Mouse (Mus musculus) liver, embryonic 13.5 days (tissue): ENCODE measurements around the gene Lsm3. TPM values are rescaled to one million over a fixed set of nuclear protein-coding genes. Genes with fewer than 3 reads are reported as not detected.
A peak's percentile ranks its signal among the peaks of the same experiment; 100 is the strongest.
"Not testable (repeated sequence)": the region's sequence is repeated elsewhere in the genome, so short reads cannot be mapped to it uniquely, and the experiment has no call there.

Experiments used
- ATAC-seq: fragments of 200-750 bp; cut with Nextera tagmentation; 2 replicates; pipeline ENCODE4 v1.8.0; 2017; ENCODE audit warnings: low read depth, mild to moderate bottlenecking, moderate number of reproducible peaks, moderate library complexity
- DNase-seq: peaks from one replicate; pipeline ENCODE4 v3.0.0; 2022
- H3K27ac ChIP-seq: fragments of 300-500 bp; sonication (generic); 2 replicates; pipeline ENCODE4 v1.5.1; 2015; ENCODE audit warnings: moderate library complexity, mild to moderate bottlenecking, inconsistent platforms
- H3K27me3 ChIP-seq: fragments of 300-500 bp; sonication (generic); 2 replicates; pipeline ENCODE4 v1.6.1; 2015; ENCODE audit warnings: mild to moderate bottlenecking, inconsistent platforms
- H3K36me3 ChIP-seq: fragments of 300-500 bp; sonication (generic); 2 replicates; pipeline ENCODE4 v1.6.1; 2015; ENCODE audit warnings: mild to moderate bottlenecking, inconsistent platforms
- H3K4me1 ChIP-seq: fragments of 300-500 bp; sonication (generic); replicated peaks from 2 replicates; pipeline ENCODE4 v1.6.1; 2015; ENCODE audit warnings: inconsistent platforms
- H3K4me2 ChIP-seq: fragments of 300-500 bp; sonication (generic); 2 replicates; pipeline ENCODE4 v1.6.1; 2015; ENCODE audit warnings: inconsistent platforms, mild to moderate bottlenecking, moderate library complexity
- H3K4me3 ChIP-seq: fragments of 300-500 bp; sonication (generic); replicated peaks from 2 replicates; pipeline ENCODE4 v1.5.1; 2015; ENCODE audit warnings: mild to moderate bottlenecking, inconsistent platforms
- H3K9ac ChIP-seq: fragments of 300-500 bp; sonication (generic); 2 replicates; pipeline ENCODE4 v1.6.1; 2015; ENCODE audit warnings: mild to moderate bottlenecking, inconsistent platforms
- H3K9me3 ChIP-seq: fragments of 300-500 bp; sonication (generic); replicated peaks from 2 replicates; pipeline ENCODE4 v1.6.1; 2016; ENCODE audit warnings: inconsistent platforms
- WGBS: fragments of 180-500 bp; shearing (Covaris S2); methylation state at CpG from one replicate; pipeline ENCODE4 v1.1.7; 2015; ENCODE audit not compliant: insufficient replicate concordance; 5-methylcytosine and 5-hydroxymethylcytosine counted together
- polyA plus RNA-seq: library from polyadenylated mRNA; unstranded; fragments of >200 nt; fragmentation: Nextera tagmentation; extraction: Ambion mirVana; gene quantifications from 2 replicates; pipeline ENCODE4 v1.2.1, GENCODE M21; 2015

Lsm3 gene
- polyA plus RNA-seq: 173 and 175 TPM in 2 replicates

DNA sequence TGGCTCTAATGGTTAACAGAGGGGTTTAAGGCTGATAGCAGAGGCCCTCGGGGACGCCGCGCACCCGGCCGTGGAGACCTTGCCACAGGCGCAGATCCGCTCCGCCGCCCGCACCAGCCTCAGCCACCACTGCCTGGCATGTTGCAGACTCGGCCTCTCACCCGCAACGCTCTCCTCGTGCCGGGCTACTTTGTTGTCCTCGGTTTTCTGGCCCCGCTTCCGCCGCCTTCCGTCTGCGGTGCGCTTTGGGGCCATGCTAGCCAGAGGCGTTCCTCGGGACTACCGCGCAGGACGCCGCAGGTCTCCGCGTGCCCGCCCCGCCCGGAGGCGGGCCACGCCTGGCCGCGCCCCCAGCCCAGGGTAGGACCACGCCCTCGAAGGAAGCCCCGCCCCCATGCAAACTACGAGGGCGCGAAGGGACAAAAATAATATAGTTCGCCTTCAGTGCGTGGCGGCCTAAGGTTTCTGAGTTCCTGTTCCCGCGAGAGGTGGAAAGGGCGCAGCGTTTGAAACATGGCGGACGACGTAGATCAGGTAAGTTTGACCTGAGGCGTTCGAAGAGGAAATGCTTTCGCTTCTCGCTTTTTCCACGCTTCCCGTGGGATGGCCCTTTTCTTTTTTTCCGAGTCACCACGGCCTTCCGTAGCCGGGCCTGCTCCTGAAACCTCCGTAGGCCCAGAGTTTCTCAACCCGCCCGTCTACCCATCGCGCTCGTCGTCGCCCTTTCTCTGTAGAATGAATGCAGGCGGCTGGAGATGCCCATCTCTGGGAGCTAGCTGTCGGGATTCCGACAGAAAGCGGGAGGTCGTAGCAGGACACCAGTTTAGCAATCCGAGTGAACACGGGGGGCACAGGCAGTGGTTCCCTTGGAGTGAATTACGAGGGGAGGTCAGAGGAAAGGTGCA, at the start of gene Lsm3, which contains the start of gene Xpc:
TSS of gene Lsm3 (plus strand) at position 384 of the 905 bp plus-strand sequence.
TSS of gene Xpc (minus strand) at position 344 of the 905 bp plus-strand sequence.
- Histone ChIP-seq H3K4me3 (peak within 1 kb of the TSS; percentile 78), H3K4me2 (peak within 1 kb of the TSS; percentile 96), H3K36me3 (peaks cover 37% of the 10 kb centered on the region), H3K27ac (peak within 1 kb of the TSS; percentile 77), H3K9me3 (no peaks in the 10 kb centered on the region), H3K27me3 (no peaks in the 10 kb centered on the region), H3K4me1 (peaks cover 40% of the 10 kb centered on the region), H3K9ac (peak within 1 kb of the TSS; percentile 88)
- peak; percentile 95 for DNase-seq
- under 1% methylated on average over 80 of the region's 80 CpGs for WGBS
- ATAC-seq: peak; percentile 98

DNA sequence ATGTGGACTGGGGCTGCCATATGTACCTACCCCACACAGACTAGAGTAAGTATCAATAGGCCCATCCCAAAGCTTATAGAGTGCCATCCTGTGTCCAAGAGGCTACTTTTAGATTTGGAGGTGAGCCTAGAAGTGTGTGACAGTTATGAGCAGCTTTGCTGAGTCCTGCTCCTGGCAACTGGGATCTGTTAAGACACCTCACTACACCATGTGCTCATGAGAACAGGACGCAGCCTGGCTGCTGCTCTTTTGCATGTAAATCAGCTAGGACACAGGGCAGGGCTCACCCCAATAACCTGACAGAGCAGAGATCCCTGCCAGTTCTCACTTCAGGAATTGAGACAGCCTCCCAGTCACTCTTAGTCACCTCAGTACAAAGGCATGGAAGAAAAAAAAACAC, 48.6 kb upstream of the Lsm3 start:
- no peak overlapping the region for H3K27ac ChIP-seq
- H3K36me3 ChIP-seq: peaks cover 79% of the 10 kb centered on the region
- WGBS: 63% methylated on average over 1 of the region's 1 CpGs
- no peak for ATAC-seq
- no peaks in the 10 kb centered on the region for H3K9me3 ChIP-seq
- H3K4me1 ChIP-seq: peaks cover 23% of the 10 kb centered on the region
- H3K4me2 ChIP-seq: no peak overlapping the region
- no peak for DNase-seq
- no peak overlapping the region for H3K9ac ChIP-seq
- no peak overlapping the region for H3K4me3 ChIP-seq
- no peaks in the 10 kb centered on the region for H3K27me3 ChIP-seq

DNA sequence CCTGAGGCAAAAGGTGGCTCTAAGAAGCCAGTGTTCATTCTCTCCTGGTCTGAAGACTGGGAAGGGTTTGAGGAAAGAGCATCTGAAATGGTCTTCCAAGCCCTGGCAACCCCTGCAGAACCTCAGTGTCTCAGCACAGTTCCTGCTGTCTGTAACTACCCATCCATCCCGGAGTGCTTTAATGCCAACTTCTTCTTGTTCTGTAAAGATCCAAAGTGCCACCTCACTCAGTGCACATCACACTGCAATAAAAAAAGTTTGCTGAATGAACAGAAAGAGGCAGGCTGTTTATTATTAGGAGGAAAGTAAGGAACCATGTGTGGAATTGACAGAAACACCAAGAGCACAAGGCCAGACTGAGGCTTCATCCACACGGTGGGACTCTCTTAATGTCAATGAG, 45.0 kb upstream of the Lsm3 start:
- DNase-seq (no peak), ATAC-seq (no peak)
- peak overlapping the region; percentile 29; the same call in 1 of the 2 replicates for H3K9ac ChIP-seq
- peaks cover 48% of the 10 kb centered on the region for H3K4me1 ChIP-seq
- no peaks in the 10 kb centered on the region for H3K27me3 ChIP-seq
- H3K9me3 ChIP-seq: no peaks in the 10 kb centered on the region
- H3K27ac ChIP-seq: no peak overlapping the region
- 81% methylated on average over 2 of the region's 2 CpGs for WGBS
- no peak overlapping the region for H3K4me3 ChIP-seq
- H3K36me3 ChIP-seq: peaks cover 49% of the 10 kb centered on the region
- H3K4me2 ChIP-seq: 0 out of 2 replicates have a peak overlapping the region, but pooled peaks have one; percentile 2

GRCm38 (mm10) chr6:91471427-91471826, 44.3 kb upstream of the Lsm3 start:
- not testable (repeated sequence) for H3K9me3 ChIP-seq, DNase-seq, H3K27me3 ChIP-seq, ATAC-seq
- peaks cover 43% of the 10 kb centered on the region for H3K36me3 ChIP-seq
- peaks cover 52% of the 10 kb centered on the region for H3K4me1 ChIP-seq
- H3K27ac ChIP-seq: peak overlapping the region; percentile 87; the same call in 1 of the 2 replicates
- H3K4me3 ChIP-seq: peak overlapping the region; percentile 92
- H3K9ac ChIP-seq: peak overlapping the region; percentile 93
- 84% methylated on average over 3 of the region's 3 CpGs for whole genome bisulfite sequencing
- peak overlapping the region; percentile 95 for H3K4me2 ChIP-seq

- DNase-seq (peak; percentile 13), ATAC-seq (no peak)
- H3K4me2 ChIP-seq: peak overlapping the region; percentile 95
- peak overlapping the region; percentile 92 for H3K4me3 ChIP-seq
- H3K9ac ChIP-seq: peak overlapping the region; percentile 93
- peaks cover 37% of the 10 kb centered on the region for H3K36me3 ChIP-seq
- no peaks in the 10 kb centered on the region for H3K9me3 ChIP-seq
- peak overlapping the region; percentile 87 for H3K27ac ChIP-seq
- 4% methylated on average over 6 of the region's 6 CpGs for WGBS
- H3K4me1 ChIP-seq: peaks cover 53% of the 10 kb centered on the region
- no peaks in the 10 kb centered on the region for H3K27me3 ChIP-seq
These were observed 43.4 kb upstream of the Lsm3 start for GRCm38 (mm10) chr6:91472319-91472718.

GRCm38 (mm10) chr6:91472868-91473804, 42.6 kb upstream of the Lsm3 start, which contains the start of the genes Chchd4 and Tmem43:
Chchd4 (minus strand) TSS chr6:91473546.
Tmem43 (plus strand) TSS chr6:91473703.
- H3K36me3 ChIP-seq: peaks cover 37% of the 10 kb centered on the region
- peak within 1 kb of the TSS; percentile 87 for H3K27ac ChIP-seq
- no peaks in the 10 kb centered on the region for H3K9me3 ChIP-seq
- no peaks in the 10 kb centered on the region for H3K27me3 ChIP-seq
- H3K9ac ChIP-seq: peak within 1 kb of the TSS; percentile 93
- peak within 1 kb of the TSS; percentile 92 for H3K4me3 ChIP-seq
- under 1% methylated on average over 74 of the region's 74 CpGs for WGBS
- peaks cover 53% of the 10 kb centered on the region for H3K4me1 ChIP-seq
- peak within 1 kb of the TSS; percentile 95 for H3K4me2 ChIP-seq
- DNase-seq: peak; percentile 99
- peak; percentile 97 for ATAC-seq

- ATAC-seq (peak; percentile 11), DNase-seq (no peak)
- H3K4me2 ChIP-seq: peak overlapping the region; percentile 95
- H3K9me3 ChIP-seq: no peaks in the 10 kb centered on the region
- peaks cover 52% of the 10 kb centered on the region for H3K4me1 ChIP-seq
- peak overlapping the region; percentile 58 for H3K27ac ChIP-seq
- H3K27me3 ChIP-seq: no peaks in the 10 kb centered on the region
- WGBS: under 1% methylated on average over 27 of the region's 27 CpGs
- peaks cover 37% of the 10 kb centered on the region for H3K36me3 ChIP-seq
- H3K4me3 ChIP-seq: peak overlapping the region; percentile 92
- peak overlapping the region; percentile 86 for H3K9ac ChIP-seq
These were observed 41.8 kb upstream of the Lsm3 start for GRCm38 (mm10) chr6:91473805-91474440.

DNA sequence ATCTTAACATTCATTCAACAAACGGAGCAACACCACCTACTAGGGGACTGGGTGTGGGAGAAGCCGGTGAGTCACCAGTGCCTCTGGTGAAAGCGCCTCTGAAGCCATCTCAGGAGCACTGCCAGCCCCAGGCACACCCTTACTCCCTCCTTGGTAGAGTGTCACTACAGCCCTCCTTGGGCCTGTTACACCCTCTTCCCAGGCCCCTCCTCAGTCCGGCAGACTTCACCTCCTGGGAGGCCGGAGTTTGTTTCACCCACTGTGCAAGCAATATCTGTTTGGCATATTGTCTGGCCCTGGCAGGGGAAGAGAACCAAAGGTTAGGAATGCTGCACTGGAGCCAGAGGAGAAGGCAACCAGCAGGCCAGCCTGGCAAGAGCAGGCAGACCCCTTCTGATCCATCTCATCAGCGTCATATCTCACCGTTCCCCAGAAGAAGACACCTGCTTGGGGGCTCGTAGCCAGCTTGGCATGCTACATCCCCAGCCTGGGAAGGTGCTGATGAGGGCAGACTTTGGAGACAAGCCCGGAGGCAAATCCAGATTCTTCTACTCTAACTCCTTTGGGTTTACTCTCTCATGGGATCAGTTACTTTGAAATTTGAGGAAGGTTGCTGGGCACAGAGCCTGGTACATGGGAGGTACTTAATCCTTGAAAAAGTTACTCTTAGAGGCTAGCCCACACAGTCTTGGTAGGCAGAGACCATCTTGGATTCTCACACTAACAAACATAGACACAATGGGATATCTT, 41.1 kb upstream of the Lsm3 start:
- Histone ChIP-seq H3K36me3 (peaks cover 39% of the 10 kb centered on the region), H3K9me3 (no peaks in the 10 kb centered on the region), H3K9ac (peak overlapping the region; percentile 86), H3K27ac (peak overlapping the region; percentile 58), H3K4me2 (peak overlapping the region; percentile 95), H3K4me1 (peaks cover 47% of the 10 kb centered on the region), H3K27me3 (no peaks in the 10 kb centered on the region), H3K4me3 (peak overlapping the region; percentile 92)
- WGBS: 61% methylated on average over 9 of the region's 9 CpGs
- ATAC-seq (no peak), DNase-seq (no peak)

- no peak overlapping the region for H3K4me2 ChIP-seq
- no peak overlapping the region for H3K9ac ChIP-seq
- DNase-seq (no peak), ATAC-seq (no peak)
- H3K27ac ChIP-seq: no peak overlapping the region
- peaks cover 45% of the 10 kb centered on the region for H3K36me3 ChIP-seq
- 74% methylated on average over 2 of the region's 2 CpGs for WGBS
- peaks cover 36% of the 10 kb centered on the region for H3K4me1 ChIP-seq
- H3K4me3 ChIP-seq: no peak overlapping the region
- no peaks in the 10 kb centered on the region for H3K27me3 ChIP-seq
- no peaks in the 10 kb centered on the region for H3K9me3 ChIP-seq
These were observed 39.2 kb upstream of the Lsm3 start for GRCm38 (mm10) chr6:91476541-91476940.

GRCm38 (mm10) chr6:91483371-91483770, 32.4 kb upstream of the Lsm3 start:
- peaks cover 97% of the 10 kb centered on the region for H3K36me3 ChIP-seq
- no peak overlapping the region for H3K9ac ChIP-seq
- no peak overlapping the region for H3K4me3 ChIP-seq

More at GRCm38 (mm10) chr6:91483371-91483770, 32.4 kb upstream of the Lsm3 start:
- Histone ChIP-seq H3K9me3 (no peaks in the 10 kb centered on the region), H3K4me1 (no peaks in the 10 kb centered on the region; the same call in 1 of the 2 replicates), H3K27ac (no peak overlapping the region), H3K27me3 (no peaks in the 10 kb centered on the region), H3K4me2 (no peak overlapping the region)
- DNase-seq (no peak), ATAC-seq (no peak)
- WGBS: 83% methylated on average over 2 of the region's 2 CpGs
